Mouse (Mus musculus) limb, embryonic 15.5 days (tissue): ENCODE data around the gene Dnaja2. TPM values are rescaled to one million over a fixed set of nuclear protein-coding genes. Genes with fewer than 3 reads are reported as not detected.

Experiments
- ATAC-seq: fragments of 200-750 bp; cut with Nextera tagmentation; 2 replicates; pipeline ENCODE4 v1.8.0; 2017; ENCODE audit warnings: low read depth, moderate TSS enrichment; ENCODE audit not compliant: insufficient number of reproducible peaks, low FRiP score, low TSS enrichment
- H3K27ac ChIP-seq: fragments of 300-500 bp; sonication (generic); 2 replicates; pipeline ENCODE4 v1.5.1; 2015; ENCODE audit warnings: moderate library complexity, mild to moderate bottlenecking, inconsistent platforms
- H3K27me3 ChIP-seq: fragments of 300-500 bp; sonication (generic); 2 replicates; pipeline ENCODE4 v1.6.1; 2015; ENCODE audit warnings: inconsistent platforms
- H3K36me3 ChIP-seq: fragments of 300-500 bp; sonication (generic); 2 replicates; pipeline ENCODE4 v1.6.1; 2015; ENCODE audit warnings: inconsistent platforms
- H3K4me1 ChIP-seq: fragments of 300-500 bp; sonication (generic); 2 replicates; pipeline ENCODE4 v1.6.1; 2015; ENCODE audit warnings: inconsistent platforms
- H3K4me2 ChIP-seq: fragments of 300-500 bp; sonication (generic); 2 replicates; pipeline ENCODE4 v1.6.1; 2015; ENCODE audit warnings: mild to moderate bottlenecking, inconsistent platforms
- H3K4me3 ChIP-seq: fragments of 300-500 bp; sonication (generic); 2 replicates; pipeline ENCODE4 v1.5.1; 2015; ENCODE audit warnings: mild to moderate bottlenecking, inconsistent platforms
- H3K9ac ChIP-seq: fragments of 300-500 bp; sonication (generic); 2 replicates; pipeline ENCODE4 v1.6.1; 2015; ENCODE audit warnings: inconsistent platforms
- H3K9me3 ChIP-seq: fragments of 300-500 bp; sonication (generic); 2 replicates; pipeline ENCODE4 v1.6.1; 2016; ENCODE audit warnings: inconsistent platforms
- WGBS: fragments of 180-500 bp; shearing (Covaris S2); methylation state at CpG from one replicate; pipeline ENCODE4 v1.1.7; 2015; 5-methylcytosine and 5-hydroxymethylcytosine counted together
- polyA plus RNA-seq: library from polyadenylated mRNA; unstranded; fragments of >200 nt; fragmentation: Nextera tagmentation; extraction: Ambion mirVana; gene quantifications from 2 replicates; pipeline ENCODE4 v1.2.1, GENCODE M21; 2015

Gene Dnaja2
- polyA plus RNA-seq, 1 experiment from 2014 or later, result 135 TPM

- Histone ChIP-seq H3K9ac (no peak overlapping the region), H3K4me3 (no peak overlapping the region), H3K4me2 (no peak overlapping the region), H3K9me3 (no peaks in the 10 kb centered on the region), H3K4me1 (no peaks in the 10 kb centered on the region; the same call in 1 of the 2 replicates), H3K27me3 (no peaks in the 10 kb centered on the region), H3K36me3 (peaks cover 80% of the 10 kb centered on the region), H3K27ac (no peak overlapping the region)
- 75% methylated on average over 4 of the region's 4 CpGs for WGBS
- no peak for ATAC-seq
Observed at GRCm38 (mm10) chr8:85517336-85517735, 37.8 kb downstream of the Dnaja2 start.

- no peak overlapping the region for H3K4me2 ChIP-seq
Observed at GRCm38 (mm10) chr8:85515391-85515790, 39.8 kb downstream of the Dnaja2 start.

GRCm38 (mm10) chr8:85513283-85513682 is 41.9 kb downstream of the Dnaja2 start:
- Histone ChIP-seq H3K9ac (no peak overlapping the region), H3K4me1 (no peaks in the 10 kb centered on the region; the same call in 1 of the 2 replicates), H3K36me3 (peaks cover 82% of the 10 kb centered on the region), H3K9me3 (no peaks in the 10 kb centered on the region), H3K27ac (0 out of 2 replicates have a peak overlapping the region, but pooled peaks have one; percentile 24), H3K4me2 (no peak overlapping the region), H3K27me3 (no peaks in the 10 kb centered on the region), H3K4me3 (no peak overlapping the region)
- 76% methylated on average over 4 of the region's 4 CpGs for WGBS
- ATAC-seq, result no peak

More at GRCm38 (mm10) chr8:85515391-85515790, 39.8 kb downstream of the Dnaja2 start:
- 0 out of 2 replicates have a peak, but pooled peaks have one; percentile 32 for ATAC-seq
- Histone ChIP-seq H3K9me3 (no peaks in the 10 kb centered on the region), H3K27ac (peak overlapping the region; percentile 18; the same call in 1 of the 2 replicates), H3K36me3 (peaks cover 77% of the 10 kb centered on the region), H3K27me3 (no peaks in the 10 kb centered on the region), H3K9ac (no peak overlapping the region), H3K4me1 (no peaks in the 10 kb centered on the region; the same call in 1 of the 2 replicates), H3K4me3 (no peak overlapping the region)
- 50% methylated on average over 7 of the region's 7 CpGs for WGBS

- 87% methylated on average over 8 of the region's 8 CpGs for WGBS
- Histone ChIP-seq H3K27me3 (no peaks in the 10 kb centered on the region), H3K4me2 (no peak overlapping the region), H3K9me3 (no peaks in the 10 kb centered on the region), H3K4me1 (no peaks in the 10 kb centered on the region; the same call in 1 of the 2 replicates), H3K9ac (no peak overlapping the region), H3K4me3 (no peak overlapping the region), H3K36me3 (peaks cover 79% of the 10 kb centered on the region), H3K27ac (no peak overlapping the region)
- ATAC-seq, result no peak
Observed at GRCm38 (mm10) chr8:85512234-85512633, 42.9 kb downstream of the Dnaja2 start.

GRCm38 (mm10) chr8:85508661-85509060 is 46.5 kb downstream of the Dnaja2 start:
- Histone ChIP-seq H3K27me3 (no peaks in the 10 kb centered on the region), H3K4me3 (no peak overlapping the region), H3K36me3 (peaks cover 85% of the 10 kb centered on the region), H3K27ac (no peak overlapping the region), H3K4me2 (no peak overlapping the region), H3K9me3 (no peaks in the 10 kb centered on the region), H3K4me1 (no peaks in the 10 kb centered on the region), H3K9ac (no peak overlapping the region)
- ATAC-seq, result no peak
- 71% methylated on average over 4 of the region's 4 CpGs for WGBS

GRCm38 (mm10) chr8:85506620-85507019 is 48.5 kb downstream of the Dnaja2 start:
- ATAC-seq, result no peak
- H3K4me2 ChIP-seq, result no peak overlapping the region
- WGBS, result 87% methylated on average over 4 of the region's 4 CpGs
- no peak overlapping the region for H3K4me3 ChIP-seq
- H3K27me3 ChIP-seq, result no peaks in the 10 kb centered on the region
- H3K36me3 ChIP-seq, result peaks cover 74% of the 10 kb centered on the region
- H3K27ac ChIP-seq, result no peak overlapping the region
- H3K9ac ChIP-seq, result no peak overlapping the region
- no peaks in the 10 kb centered on the region for H3K4me1 ChIP-seq
- H3K9me3 ChIP-seq, result no peaks in the 10 kb centered on the region

- ATAC-seq, result no peak; the same call in 1 of the 2 replicates
- 79% methylated on average over 6 of the region's 6 CpGs for WGBS
Observed at GRCm38 (mm10) chr8:85504704-85505103, 50.4 kb downstream of the Dnaja2 start.

GRCm38 (mm10) chr8:85503065-85503464 is 52.1 kb downstream of the Dnaja2 start:
- peaks cover 40% of the 10 kb centered on the region for H3K36me3 ChIP-seq
- ATAC-seq, result peak; percentile 17; the same call in 1 of the 2 replicates

More at GRCm38 (mm10) chr8:85504704-85505103, 50.4 kb downstream of the Dnaja2 start:
- Histone ChIP-seq H3K4me2 (no peak overlapping the region), H3K27ac (no peak overlapping the region), H3K4me1 (peaks cover 7% of the 10 kb centered on the region), H3K36me3 (peaks cover 56% of the 10 kb centered on the region), H3K9ac (no peak overlapping the region), H3K4me3 (no peak overlapping the region), H3K27me3 (no peaks in the 10 kb centered on the region), H3K9me3 (no peaks in the 10 kb centered on the region)

GRCm38 (mm10) chr8:85502381-85502780 is 52.8 kb downstream of the Dnaja2 start:
- H3K9ac ChIP-seq, result no peak overlapping the region
- H3K4me2 ChIP-seq, result no peak overlapping the region
- 60% methylated on average over 2 of the region's 2 CpGs for whole genome bisulfite sequencing
- peaks cover 15% of the 10 kb centered on the region for H3K4me1 ChIP-seq
- H3K36me3 ChIP-seq, result peaks cover 35% of the 10 kb centered on the region
- H3K4me3 ChIP-seq, result no peak overlapping the region
- H3K27me3 ChIP-seq, result no peaks in the 10 kb centered on the region
- no peaks in the 10 kb centered on the region for H3K9me3 ChIP-seq
- H3K27ac ChIP-seq, result no peak overlapping the region
- no peak for ATAC-seq

More at GRCm38 (mm10) chr8:85503065-85503464, 52.1 kb downstream of the Dnaja2 start:
- H3K4me2 ChIP-seq, result no peak overlapping the region
- H3K9me3 ChIP-seq, result no peaks in the 10 kb centered on the region
- no peak overlapping the region for H3K9ac ChIP-seq
- H3K27me3 ChIP-seq, result no peaks in the 10 kb centered on the region
- no peak overlapping the region for H3K4me3 ChIP-seq
- 30% methylated on average over 3 of the region's 3 CpGs for WGBS
- peaks cover 15% of the 10 kb centered on the region for H3K4me1 ChIP-seq
- no peak overlapping the region for H3K27ac ChIP-seq

GRCm38 (mm10) chr8:85500955-85501685 is 54.0 kb downstream of the Dnaja2 start:
- no peak overlapping the region for H3K4me2 ChIP-seq
- H3K36me3 ChIP-seq, result peaks cover 28% of the 10 kb centered on the region
- H3K9me3 ChIP-seq, result no peaks in the 10 kb centered on the region
- 0 out of 2 replicates have a peak, but pooled peaks have one; percentile 27 for ATAC-seq
- H3K4me1 ChIP-seq, result peaks cover 15% of the 10 kb centered on the region
- H3K27ac ChIP-seq, result peak overlapping the region; percentile 38
- no peaks in the 10 kb centered on the region for H3K27me3 ChIP-seq
- WGBS, result 77% methylated on average over 11 of the region's 11 CpGs
- H3K4me3 ChIP-seq, result no peak overlapping the region
- no peak overlapping the region for H3K9ac ChIP-seq

- no peak overlapping the region for H3K4me2 ChIP-seq
- 88% methylated on average over 10 of the region's 10 CpGs for WGBS
- H3K27me3 ChIP-seq, result no peaks in the 10 kb centered on the region
- H3K4me1 ChIP-seq, result peaks cover 15% of the 10 kb centered on the region
- no peak overlapping the region for H3K27ac ChIP-seq
- no peak overlapping the region for H3K9ac ChIP-seq
- ATAC-seq, result no peak
- no peaks in the 10 kb centered on the region for H3K9me3 ChIP-seq
- H3K4me3 ChIP-seq, result no peak overlapping the region
- H3K36me3 ChIP-seq, result peaks cover 21% of the 10 kb centered on the region
Observed at GRCm38 (mm10) chr8:85500460-85500859, 54.7 kb downstream of the Dnaja2 start.

- ATAC-seq, result no peak
- Histone ChIP-seq H3K27me3 (no peaks in the 10 kb centered on the region), H3K4me2 (no peak overlapping the region), H3K4me3 (no peak overlapping the region), H3K4me1 (peaks cover 24% of the 10 kb centered on the region), H3K36me3 (0 out of 2 replicates have a peak, but pooled peaks cover 6% of the 10 kb centered on the region), H3K27ac (0 out of 2 replicates have a peak overlapping the region, but pooled peaks have one; percentile 6), H3K9ac (no peak overlapping the region), H3K9me3 (no peaks in the 10 kb centered on the region)
- WGBS, result 36% methylated on average over 2 of the region's 2 CpGs
Observed at GRCm38 (mm10) chr8:85498577-85498976, 56.6 kb downstream of the Dnaja2 start.
